Mouse (Mus musculus): Measurements from ENCODE around the gene Tcte3. TPM values are rescaled to one million over a fixed set of nuclear protein-coding genes. Genes with fewer than 3 reads are reported as not detected.
"Not testable (repeated sequence)": the region's sequence is repeated elsewhere in the genome, so short reads cannot be mapped to it uniquely, and the experiment has no call there.

The Tcte3 gene
- 0.53 and 1.2 TPM in 2 replicates for polyA plus RNA-seq (2015; fragmentation: Nextera tagmentation; extraction: Ambion mirVana)

GRCm38 (mm10) chr17:15041175-15041729 lies at the start of gene Tcte3, which contains the start of the genes Ermard and Gm3448:
Gene Tcte3, minus strand, starts transcription at chr17:15041488.
Gene Ermard, plus strand, starts transcription at chr17:15041208.
Gene Gm3448, minus strand, starts transcription at chr17:15041537.
- not testable (repeated sequence) for H3K27ac ChIP-seq, H3K36me3 ChIP-seq, H3K27me3 ChIP-seq, H3K4me1 ChIP-seq, H3K4me2 ChIP-seq, H3K9me3 ChIP-seq, H3K9ac ChIP-seq
- WGBS, result 10% methylated on average over 2 of the region's 56 CpGs
- ATAC-seq (ENCODE audit: borderline replicate concordance, extremely low read depth, low FRiP score, low TSS enrichment), result peak; percentile 98
- H3K4me3 ChIP-seq, result 0 out of 2 replicates have a peak within 1 kb of the TSS, but pooled peaks have one; percentile 24

GRCm38 (mm10) chr17:15088591-15089001 lies 47.3 kb upstream of the Tcte3 start:
- H3K36me3 ChIP-seq, result no peaks in the 10 kb centered on the region
- no peaks in the 10 kb centered on the region for H3K27me3 ChIP-seq
- peaks cover 11% of the 10 kb centered on the region; the same call in 1 of the 2 replicates for H3K4me1 ChIP-seq
- 33% methylated on average over 8 of the region's 8 CpGs for WGBS
- no peak overlapping the region for H3K9ac ChIP-seq
- H3K9me3 ChIP-seq, result no peaks in the 10 kb centered on the region
- no peak overlapping the region for H3K4me2 ChIP-seq
- ATAC-seq (ENCODE audit: borderline replicate concordance, extremely low read depth, low FRiP score, low TSS enrichment), result no peak
- no peak overlapping the region for H3K27ac ChIP-seq
- H3K4me3 ChIP-seq, result no peak overlapping the region

- Histone ChIP-seq H3K4me3 (no peak overlapping the region), H3K36me3 (no peaks in the 10 kb centered on the region), H3K9ac (no peak overlapping the region), H3K27me3 (no peaks in the 10 kb centered on the region), H3K27ac (no peak overlapping the region), H3K9me3 (no peaks in the 10 kb centered on the region), H3K4me1 (peaks cover 11% of the 10 kb centered on the region; the same call in 1 of the 2 replicates), H3K4me2 (no peak overlapping the region)
- WGBS, result 27% methylated on average over 2 of the region's 2 CpGs
- no peak for ATAC-seq (ENCODE audit: borderline replicate concordance, extremely low read depth, low FRiP score, low TSS enrichment)
Measured at GRCm38 (mm10) chr17:15088166-15088565, 46.9 kb upstream of the Tcte3 start.

GRCm38 (mm10) chr17:15085006-15085405 lies 43.7 kb upstream of the Tcte3 start:
- ATAC-seq (ENCODE audit: borderline replicate concordance, extremely low read depth, low FRiP score, low TSS enrichment), result no peak
- WGBS, result 55% methylated on average over 2 of the region's 2 CpGs

GRCm38 (mm10) chr17:15084226-15084848 lies 43.0 kb upstream of the Tcte3 start:
- Histone ChIP-seq H3K27ac (no peak overlapping the region), H3K4me1 (peaks cover 11% of the 10 kb centered on the region; the same call in 1 of the 2 replicates), H3K9ac (no peak overlapping the region), H3K4me3 (no peak overlapping the region), H3K27me3 (no peaks in the 10 kb centered on the region), H3K4me2 (no peak overlapping the region), H3K36me3 (no peaks in the 10 kb centered on the region), H3K9me3 (no peaks in the 10 kb centered on the region)
- ATAC-seq (ENCODE audit: borderline replicate concordance, extremely low read depth, low FRiP score, low TSS enrichment), result peak; percentile 50; the same call in 1 of the 2 replicates
- 40% methylated on average over 13 of the region's 13 CpGs for WGBS

More at GRCm38 (mm10) chr17:15085006-15085405, 43.7 kb upstream of the Tcte3 start:
- no peak overlapping the region for H3K4me2 ChIP-seq
- H3K9ac ChIP-seq, result no peak overlapping the region
- H3K4me3 ChIP-seq, result no peak overlapping the region
- peaks cover 11% of the 10 kb centered on the region; the same call in 1 of the 2 replicates for H3K4me1 ChIP-seq
- H3K9me3 ChIP-seq, result no peaks in the 10 kb centered on the region
- H3K36me3 ChIP-seq, result no peaks in the 10 kb centered on the region
- no peak overlapping the region for H3K27ac ChIP-seq
- no peaks in the 10 kb centered on the region for H3K27me3 ChIP-seq

GRCm38 (mm10) chr17:15077536-15077935 lies 36.2 kb upstream of the Tcte3 start:
- ATAC-seq (ENCODE audit: borderline replicate concordance, extremely low read depth, low FRiP score, low TSS enrichment), result no peak
- Histone ChIP-seq H3K4me3 (no peak overlapping the region), H3K27ac (no peak overlapping the region), H3K36me3 (no peaks in the 10 kb centered on the region), H3K4me2 (no peak overlapping the region), H3K9ac (no peak overlapping the region), H3K4me1 (peaks cover 9% of the 10 kb centered on the region), H3K9me3 (no peaks in the 10 kb centered on the region), H3K27me3 (no peaks in the 10 kb centered on the region)
- WGBS, result 29% methylated on average over 2 of the region's 2 CpGs

GRCm38 (mm10) chr17:15075033-15075432 lies 33.7 kb upstream of the Tcte3 start:
- H3K4me2 ChIP-seq, result 0 out of 2 replicates have a peak overlapping the region, but pooled peaks have one; percentile 18
- WGBS, result 49% methylated on average over 8 of the region's 8 CpGs
- ATAC-seq (ENCODE audit: borderline replicate concordance, extremely low read depth, low FRiP score, low TSS enrichment), result peak; percentile 68; the same call in 1 of the 2 replicates

GRCm38 (mm10) chr17:15072211-15072610 lies 30.9 kb upstream of the Tcte3 start:
- Histone ChIP-seq H3K4me1 (peaks cover 19% of the 10 kb centered on the region), H3K27me3 (no peaks in the 10 kb centered on the region), H3K36me3 (no peaks in the 10 kb centered on the region), H3K9ac (no peak overlapping the region), H3K4me3 (no peak overlapping the region), H3K27ac (no peak overlapping the region), H3K4me2 (no peak overlapping the region), H3K9me3 (no peaks in the 10 kb centered on the region)
- 80% methylated on average over 2 of the region's 2 CpGs for WGBS
- no peak for ATAC-seq (ENCODE audit: borderline replicate concordance, extremely low read depth, low FRiP score, low TSS enrichment)

More at GRCm38 (mm10) chr17:15075033-15075432, 33.7 kb upstream of the Tcte3 start:
- H3K9ac ChIP-seq, result no peak overlapping the region
- H3K4me1 ChIP-seq, result peaks cover 9% of the 10 kb centered on the region
- peak overlapping the region; percentile 57; the same call in 1 of the 2 replicates for H3K27ac ChIP-seq
- no peak overlapping the region for H3K4me3 ChIP-seq
- H3K36me3 ChIP-seq, result no peaks in the 10 kb centered on the region
- H3K27me3 ChIP-seq, result no peaks in the 10 kb centered on the region
- no peaks in the 10 kb centered on the region for H3K9me3 ChIP-seq

GRCm38 (mm10) chr17:15069124-15069523 lies 27.8 kb upstream of the Tcte3 start:
- Histone ChIP-seq H3K27me3 (no peaks in the 10 kb centered on the region), H3K36me3 (no peaks in the 10 kb centered on the region), H3K9ac (no peak overlapping the region), H3K9me3 (no peaks in the 10 kb centered on the region), H3K4me2 (no peak overlapping the region), H3K4me3 (no peak overlapping the region), H3K27ac (no peak overlapping the region), H3K4me1 (peaks cover 18% of the 10 kb centered on the region)
- 42% methylated on average over 2 of the region's 2 CpGs for WGBS
- no peak for ATAC-seq (ENCODE audit: borderline replicate concordance, extremely low read depth, low FRiP score, low TSS enrichment)

- no peak overlapping the region for H3K9ac ChIP-seq
- no peaks in the 10 kb centered on the region for H3K9me3 ChIP-seq
- 49% methylated on average over 8 of the region's 8 CpGs for WGBS
- H3K36me3 ChIP-seq, result no peaks in the 10 kb centered on the region
- no peak overlapping the region for H3K4me2 ChIP-seq
- no peaks in the 10 kb centered on the region for H3K27me3 ChIP-seq
- H3K4me1 ChIP-seq, result peaks cover 18% of the 10 kb centered on the region
- H3K27ac ChIP-seq, result no peak overlapping the region
- no peak for ATAC-seq (ENCODE audit: borderline replicate concordance, extremely low read depth, low FRiP score, low TSS enrichment)
- no peak overlapping the region for H3K4me3 ChIP-seq
Measured at GRCm38 (mm10) chr17:15068040-15068792, 26.9 kb upstream of the Tcte3 start.

GRCm38 (mm10) chr17:15066911-15067310 lies 25.6 kb upstream of the Tcte3 start:
- WGBS, result 51% methylated on average over 1 of the region's 1 CpGs
- H3K4me1 ChIP-seq, result peaks cover 18% of the 10 kb centered on the region
- ATAC-seq (ENCODE audit: borderline replicate concordance, extremely low read depth, low FRiP score, low TSS enrichment), result no peak

More at GRCm38 (mm10) chr17:15066911-15067310, 25.6 kb upstream of the Tcte3 start:
- Histone ChIP-seq H3K36me3 (peaks cover 6% of the 10 kb centered on the region; the same call in 1 of the 2 replicates), H3K27ac (no peak overlapping the region), H3K9me3 (no peaks in the 10 kb centered on the region), H3K9ac (no peak overlapping the region), H3K27me3 (no peaks in the 10 kb centered on the region), H3K4me2 (no peak overlapping the region), H3K4me3 (no peak overlapping the region)

All from lung, embryonic 15.5 days (tissue).